Mouse (Mus musculus) c-Kit-positive CD71-negative TER-119-negative erythroid progenitor cells, embryonic 14.5 days (primary cell): Measurements from ENCODE around the gene Slc38a11.

Source experiments
- DNase-seq: peaks from one replicate; pipeline ENCODE4 v3.0.0-alpha.2; 2013; ENCODE audit warnings: low read depth

Slc38a11 gene

GRCm38 (mm10) chr2:65363828-65364497 lies at the start of gene Slc38a11:
Slc38a11 (minus strand) TSS chr2:65364034.
- DNase-seq: no peak

DNA sequence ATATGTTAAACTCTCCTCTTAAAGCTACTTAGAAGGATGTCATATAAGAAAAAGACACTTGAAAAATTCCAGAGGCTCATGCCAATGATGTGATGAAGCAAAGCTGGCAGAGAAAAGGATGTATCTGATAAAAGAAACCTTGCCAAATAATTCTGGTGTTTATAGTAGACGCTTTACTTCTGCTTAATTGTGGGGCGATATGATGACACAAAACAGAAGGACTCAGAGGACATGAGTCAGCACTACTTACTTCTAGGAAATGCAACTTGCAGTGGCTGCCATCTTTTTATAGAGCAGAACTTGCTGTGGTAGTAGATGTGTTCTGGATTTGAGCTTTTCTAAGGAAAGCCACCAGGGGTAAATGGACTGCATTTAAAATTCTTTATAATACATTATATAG lies 43.3 kb upstream of the Slc38a11 start:
- no peak for DNase-seq

- no peak for DNase-seq
Measured at GRCm38 (mm10) chr2:65405407-65405806, 41.6 kb upstream of the Slc38a11 start.

DNA sequence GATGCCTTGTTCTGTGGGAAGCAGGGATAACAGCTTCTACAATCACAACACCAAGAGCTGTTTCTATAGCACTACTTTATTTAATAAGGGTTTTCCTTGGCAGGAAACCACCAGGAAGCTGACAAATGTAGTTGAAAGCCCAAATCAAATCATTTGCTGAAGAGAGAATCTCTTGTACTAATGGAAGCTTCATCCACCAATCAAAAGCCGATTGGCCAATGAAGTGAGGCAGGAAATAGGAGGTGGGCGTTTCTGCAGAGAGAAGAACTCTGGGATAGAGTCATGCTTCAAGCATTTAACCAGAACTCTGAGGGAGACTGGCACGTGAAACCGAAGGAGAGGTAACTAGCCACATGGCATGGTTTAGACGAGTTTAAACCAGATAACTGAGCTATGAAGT lies 38.2 kb upstream of the Slc38a11 start:
- DNase-seq: no peak

GRCm38 (mm10) chr2:65399938-65400337 lies 36.1 kb upstream of the Slc38a11 start:
- no peak for DNase-seq

DNA sequence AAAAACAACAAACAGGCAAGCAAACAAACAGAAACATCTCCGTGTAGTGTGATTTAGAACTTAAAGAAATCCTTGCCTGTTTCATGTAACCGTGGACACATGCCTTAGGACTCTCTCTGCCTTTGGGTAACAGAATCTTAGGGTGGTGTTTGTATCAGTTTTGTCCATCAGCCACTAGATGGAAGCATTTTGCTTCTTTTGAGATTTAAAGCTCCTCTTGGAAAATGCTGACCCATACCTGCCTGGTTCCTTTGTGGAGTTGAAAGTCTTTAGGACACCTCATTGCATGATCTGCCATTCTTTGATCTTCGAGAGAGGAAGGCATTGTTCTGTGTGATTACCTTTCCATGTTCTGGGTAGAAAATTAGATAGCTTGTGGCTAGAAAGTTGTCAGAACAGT lies 32.3 kb upstream of the Slc38a11 start:
- no peak for DNase-seq

- no peak for DNase-seq
Measured at GRCm38 (mm10) chr2:65393061-65393460, 29.2 kb upstream of the Slc38a11 start.

GRCm38 (mm10) chr2:65391322-65391721 lies 27.5 kb upstream of the Slc38a11 start:
- no peak for DNase-seq

DNA sequence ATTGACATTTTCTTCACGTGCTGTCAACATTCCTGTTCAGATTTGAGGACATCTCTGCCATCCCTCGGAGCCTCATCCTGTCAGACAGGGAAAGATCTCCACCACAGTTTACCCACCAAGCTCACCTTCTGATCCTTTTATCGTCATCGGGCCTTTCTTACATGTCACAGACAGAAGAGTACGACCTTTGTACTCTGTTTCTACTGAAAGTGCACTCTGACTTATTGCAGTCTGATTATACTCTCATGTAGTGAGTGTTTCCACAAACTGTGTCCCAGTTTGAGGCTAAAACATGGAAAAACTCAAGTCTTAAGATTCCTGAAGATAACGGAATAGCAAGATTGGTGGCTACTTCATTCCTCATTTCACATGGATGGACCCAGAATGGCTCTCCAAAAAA lies 21.0 kb upstream of the Slc38a11 start:
- no peak for DNase-seq

GRCm38 (mm10) chr2:65382485-65382884 lies 18.7 kb upstream of the Slc38a11 start:
- no peak for DNase-seq

DNA sequence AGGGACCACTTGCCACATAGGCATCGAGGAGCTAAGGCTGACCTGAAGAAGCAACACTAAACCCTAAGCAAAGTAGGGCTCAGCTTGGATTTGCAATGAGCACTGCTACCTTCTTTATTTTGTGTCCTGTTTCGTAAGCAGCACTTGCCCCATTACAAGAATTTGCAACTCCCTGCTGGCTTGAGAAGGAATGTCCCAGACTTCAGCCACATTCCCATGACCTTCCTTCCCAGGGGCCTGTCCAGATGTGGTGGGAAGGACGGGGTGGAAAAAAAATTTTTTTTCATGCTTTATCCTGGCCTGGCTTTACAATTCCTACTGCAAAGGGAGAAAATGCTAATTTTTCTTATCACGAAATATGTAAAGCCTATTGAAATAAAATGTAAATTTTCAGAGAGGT lies 14.6 kb upstream of the Slc38a11 start:
- DNase-seq: no peak

DNA sequence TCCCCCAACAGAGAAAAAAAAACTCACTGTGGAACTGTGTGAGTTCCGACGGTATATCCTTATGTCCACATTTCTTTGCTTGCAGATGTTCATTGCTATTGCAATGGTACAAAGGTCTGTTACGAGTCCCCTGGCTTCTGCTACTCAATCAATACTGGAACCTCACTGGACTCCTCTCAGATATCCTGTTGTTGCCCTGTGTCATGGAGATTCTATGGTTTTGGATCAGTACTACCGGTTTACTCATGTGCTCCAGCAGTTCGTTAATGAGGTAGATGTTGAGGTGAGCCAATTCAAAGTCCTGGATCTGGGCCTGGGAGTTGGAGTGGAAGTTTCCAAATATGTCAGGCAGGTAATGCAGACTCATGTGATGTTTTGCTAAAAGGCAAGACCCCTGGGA lies 10.6 kb upstream of the Slc38a11 start:
- no peak for DNase-seq

DNA sequence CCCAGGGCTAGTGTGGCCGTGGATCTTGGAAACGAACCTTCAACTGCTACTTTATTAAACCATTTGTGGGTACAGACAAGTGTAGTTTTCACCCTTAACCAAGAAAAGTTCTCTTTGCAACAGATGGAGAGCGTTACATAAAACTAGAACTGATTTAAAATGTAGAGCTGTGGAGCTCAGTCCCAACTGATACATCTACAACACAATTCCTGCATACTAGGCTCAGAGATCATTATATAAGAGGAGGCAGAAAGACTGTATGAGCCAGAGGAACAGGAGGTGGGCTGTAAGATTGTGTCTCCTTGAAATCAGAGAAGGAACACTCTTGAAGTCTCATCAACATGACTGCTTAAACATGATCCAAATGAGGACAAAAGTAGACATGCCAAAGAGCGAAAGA lies 9.2 kb upstream of the Slc38a11 start:
- DNase-seq: no peak

DNA sequence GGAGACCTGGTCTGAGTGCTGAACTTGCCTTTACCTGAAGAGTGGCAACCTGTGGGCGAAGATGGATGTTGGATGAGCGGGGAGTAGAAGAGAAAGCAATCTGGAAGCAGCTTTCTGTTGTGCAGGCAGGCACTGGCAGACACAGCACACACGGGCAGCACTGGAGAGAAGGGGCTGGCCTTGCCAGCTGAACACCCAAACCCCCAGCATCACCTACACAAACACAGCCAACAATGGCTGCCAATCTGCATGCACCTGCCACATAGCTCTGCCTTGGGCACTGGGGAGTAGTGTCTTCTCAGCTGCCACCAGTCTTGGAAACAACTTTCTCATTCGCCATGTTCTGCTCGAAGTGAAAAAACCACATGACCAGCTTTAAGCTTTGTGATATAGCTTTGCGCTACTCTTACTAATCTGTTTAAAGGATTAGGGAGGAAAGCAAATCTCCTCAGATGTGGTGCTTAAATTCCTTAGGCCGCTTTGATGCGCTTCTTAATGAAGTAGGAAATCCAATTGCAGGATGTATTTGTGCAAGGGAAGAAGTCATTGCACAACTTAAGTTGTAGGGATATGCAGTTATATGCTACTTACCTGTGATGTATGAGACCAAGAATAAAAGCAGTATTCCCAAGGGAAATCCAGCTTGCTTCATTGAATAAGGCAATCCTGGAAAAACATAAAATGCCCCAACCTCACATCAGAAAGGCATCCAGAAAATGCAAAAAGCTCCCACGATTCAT lies 2.9 kb downstream of the Slc38a11 start:
- DNase-seq: no peak

DNA sequence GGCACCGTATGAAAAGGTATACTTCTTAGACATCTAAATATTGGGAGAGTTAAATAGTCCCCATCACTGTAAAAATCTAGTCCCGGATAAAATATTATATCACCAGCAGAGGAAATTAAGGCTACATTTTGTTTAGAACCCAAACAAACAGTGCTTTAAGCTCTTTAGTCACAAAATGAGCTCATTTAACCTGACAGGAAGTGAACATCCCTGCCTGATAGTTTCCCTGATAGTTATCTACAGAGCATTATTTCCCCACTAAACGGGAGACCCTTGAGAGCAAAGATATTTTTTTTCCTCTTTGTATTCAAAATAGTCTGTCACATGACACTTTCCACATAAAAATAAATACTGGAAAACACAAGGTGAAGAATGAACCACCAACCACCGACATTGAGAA lies 16.5 kb downstream of the Slc38a11 start:
- DNase-seq: no peak

- no peak for DNase-seq
Measured at GRCm38 (mm10) chr2:65346915-65347314, 16.9 kb downstream of the Slc38a11 start.

GRCm38 (mm10) chr2:65346037-65346436 lies 17.8 kb downstream of the Slc38a11 start:
- no peak for DNase-seq

- DNase-seq: peak; percentile 63
Measured at GRCm38 (mm10) chr2:65342057-65342456, 21.8 kb downstream of the Slc38a11 start.

GRCm38 (mm10) chr2:65340839-65341238 lies 23.0 kb downstream of the Slc38a11 start:
- DNase-seq: no peak

GRCm38 (mm10) chr2:65337378-65338140 lies 26.3 kb downstream of the Slc38a11 start:
- DNase-seq: no peak

GRCm38 (mm10) chr2:65336608-65337007 lies 27.2 kb downstream of the Slc38a11 start:
- no peak for DNase-seq

GRCm38 (mm10) chr2:65334091-65334490 lies 29.7 kb downstream of the Slc38a11 start:
- no peak for DNase-seq

DNA sequence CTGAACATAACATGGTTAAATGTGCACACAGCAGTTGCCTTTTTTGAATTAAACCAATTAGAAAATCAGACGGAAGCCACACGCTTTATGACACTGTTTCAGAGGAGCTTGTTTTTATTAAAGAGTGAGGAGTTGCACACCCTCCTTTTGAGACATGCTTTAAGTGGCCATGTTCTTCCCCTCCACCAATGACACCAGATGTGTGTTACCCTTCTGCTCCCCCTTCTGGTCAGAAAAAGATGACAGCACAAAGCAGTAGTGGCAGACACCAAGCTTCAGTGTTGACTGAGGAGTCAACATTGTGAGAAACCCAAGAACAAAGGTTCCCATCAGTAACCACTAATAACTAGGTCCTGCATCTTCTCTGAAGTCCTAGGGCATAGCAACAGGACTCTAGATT lies 32.5 kb downstream of the Slc38a11 start:
- DNase-seq: peak; percentile 50
